Mouse (Mus musculus) lung, postnatal 0 days (tissue): ENCODE measurements around the gene Smpd1.

Source experiments
- CTCF ChIP-seq: IDR thresholded peaks from 2 replicates; pipeline ENCODE4 v1.5.1; 2016; ENCODE audit warnings: antibody characterized with exemption, mild to moderate bottlenecking
- EP300 ChIP-seq: IDR thresholded peaks from 2 replicates; pipeline ENCODE4 v1.6.1; 2016; ENCODE audit warnings: antibody characterized with exemption, mild to moderate bottlenecking, control low read depth

- no peak for TF ChIP-seq CTCF
- TF ChIP-seq EP300, result 0 out of 2 replicates have a peak, but pooled peaks have one; percentile 39
These were observed 526 bp upstream of the Smpd1 start for GRCm38 (mm10) chr7:105553456-105554211.
